Mouse (Mus musculus) MEL (cell line): Measurements from ENCODE around the gene Ptprk. TPM values are rescaled to one million over a fixed set of nuclear protein-coding genes. Genes with fewer than 3 reads are reported as not detected.

Experiments used
- DNase-seq: peaks from one replicate; pipeline ENCODE4 v3.0.0; 2011; ENCODE audit warnings: low read depth, low spot score
- H3K27ac ChIP-seq: 2 replicates; pipeline ENCODE4 v1.5.1; 2012; ENCODE audit warnings: low read depth, mild to moderate bottlenecking, control low read depth, low read length, moderate library complexity; ENCODE audit not compliant: control insufficient read depth
- H3K27me3 ChIP-seq, 2 experiments: fragments of 150-350 bp in 1 of 2; sonication (generic) in 1 of 2; 2 replicates each; pipeline ENCODE4 v1.6.1; 2012; ENCODE audit warnings: low read length in 2 of 2, mild to moderate bottlenecking in 2 of 2, improper control_type of control experiment in 1 of 2, moderate library complexity in 1 of 2; ENCODE audit not compliant: insufficient read depth in 2 of 2, control insufficient read depth in 1 of 2
- H3K36me3 ChIP-seq, 2 experiments: 2 replicates each; pipeline ENCODE4 v1.6.1; 2012 to 2014; ENCODE audit warnings: low read length in 2 of 2, improper control_type of control experiment in 1 of 2, inconsistent platforms in 1 of 2, mild to moderate bottlenecking in 1 of 2; ENCODE audit not compliant: insufficient read depth in 2 of 2, control insufficient read depth in 1 of 2
- H3K4me1 ChIP-seq, 2 experiments: fragments of 150-350 bp in 1 of 2; sonication (generic) in 1 of 2; 2 replicates each; pipeline ENCODE4 v1.6.1; 2012; ENCODE audit warnings: low read length in 2 of 2, improper control_type of control experiment in 1 of 2, mild to moderate bottlenecking in 1 of 2; ENCODE audit not compliant: insufficient read depth in 2 of 2, control insufficient read depth in 1 of 2
- H3K4me3 ChIP-seq, 2 experiments: fragments of 150-350 bp in 1 of 2; sonication (generic) in 1 of 2; 2 replicates each; pipeline ENCODE4 v1.5.1; 2012; ENCODE audit warnings: low read depth in 2 of 2, low read length in 2 of 2, mild to moderate bottlenecking in 2 of 2, moderate library complexity in 2 of 2, control low read depth in 1 of 2, improper control_type of control experiment in 1 of 2; ENCODE audit not compliant: control insufficient read depth in 1 of 2, insufficient read depth in 1 of 2
- H3K79me2 ChIP-seq: 2 replicates; pipeline ENCODE4 v1.6.1; 2012; ENCODE audit warnings: mild to moderate bottlenecking, low read length, moderate library complexity; ENCODE audit not compliant: control insufficient read depth, poor library complexity, insufficient read depth
- H3K9ac ChIP-seq: 2 replicates; pipeline ENCODE4 v1.6.1; 2012; ENCODE audit warnings: low read depth, mild to moderate bottlenecking, control low read depth, low read length, moderate library complexity; ENCODE audit not compliant: control insufficient read depth, poor library complexity, severe bottlenecking
- H3K9me3 ChIP-seq: fragments of 150-350 bp; sonication (generic); replicated peaks from 2 replicates; pipeline ENCODE4 v1.6.1; 2012; ENCODE audit warnings: mild to moderate bottlenecking, low read length, improper control_type of control experiment, moderate library complexity; ENCODE audit not compliant: insufficient read depth
- BHLHE40 ChIP-seq: IDR thresholded peaks from 2 replicates; pipeline ENCODE4 v1.6.1; 2012; ENCODE audit warnings: low read depth, mild to moderate bottlenecking, inconsistent platforms, low read length, improper control_type of control experiment, borderline replicate concordance
- CHD1 ChIP-seq: IDR thresholded peaks from 2 replicates; pipeline ENCODE4 v1.6.1; 2012; ENCODE audit warnings: low read depth, mild to moderate bottlenecking, inconsistent platforms, low read length, improper control_type of control experiment
- EP300 ChIP-seq, 2 experiments: IDR thresholded peaks; 2 replicates each; pipeline ENCODE4 v1.6.1; 2011; ENCODE audit warnings: improper control_type of control experiment in 2 of 2, low read length in 2 of 2, low read depth in 1 of 2, mild to moderate bottlenecking in 1 of 2
- ETS1 ChIP-seq: IDR thresholded peaks from 2 replicates; pipeline ENCODE4 v1.6.1; 2012; ENCODE audit warnings: low read depth, mild to moderate bottlenecking, inconsistent platforms, low read length, improper control_type of control experiment, moderate library complexity
- GABPA ChIP-seq: IDR thresholded peaks from 2 replicates; pipeline ENCODE4 v1.6.1; 2012; ENCODE audit warnings: low read depth, mild to moderate bottlenecking, inconsistent platforms, low read length, improper control_type of control experiment, moderate library complexity
- HCFC1 ChIP-seq: IDR thresholded peaks from 2 replicates; pipeline ENCODE4 v1.6.1; 2012; ENCODE audit warnings: low read depth, mild to moderate bottlenecking, inconsistent platforms, low read length, improper control_type of control experiment, moderate library complexity
- MAFK ChIP-seq: IDR thresholded peaks from 2 replicates; pipeline ENCODE4 v1.6.1; 2011; ENCODE audit warnings: low read depth, mild to moderate bottlenecking, low read length, improper control_type of control experiment, borderline replicate concordance
- MAX ChIP-seq: IDR thresholded peaks from 2 replicates; pipeline ENCODE4 v1.6.1; 2011; ENCODE audit warnings: low read length, improper control_type of control experiment
- MYB ChIP-seq: IDR thresholded peaks from 2 replicates; pipeline ENCODE4 v1.6.1; 2011; ENCODE audit warnings: mild to moderate bottlenecking, low read depth, low read length, improper control_type of control experiment
- MYC ChIP-seq: IDR thresholded peaks from 2 replicates; pipeline ENCODE4 v1.6.1; 2011; ENCODE audit warnings: low read depth, mild to moderate bottlenecking, low read length, improper control_type of control experiment, moderate library complexity
- NELFE ChIP-seq: IDR thresholded peaks from 2 replicates; pipeline ENCODE4 v1.6.1; 2011; ENCODE audit warnings: low read depth, low read length, improper control_type of control experiment
- POLR2AphosphoS2 ChIP-seq: IDR thresholded peaks from 2 replicates; pipeline ENCODE4 v1.6.1; 2011; ENCODE audit warnings: low read length, improper control_type of control experiment
- RAD21 ChIP-seq: IDR thresholded peaks from 2 replicates; pipeline ENCODE4 v1.6.1; 2011; ENCODE audit warnings: mild to moderate bottlenecking, low read depth, low read length, improper control_type of control experiment
- SMC3 ChIP-seq: IDR thresholded peaks from 2 replicates; pipeline ENCODE4 v1.6.1; 2011; ENCODE audit warnings: low read depth, low read length, improper control_type of control experiment
- TAL1 ChIP-seq: IDR thresholded peaks from 2 replicates; pipeline ENCODE4 v1.6.1; 2012; ENCODE audit warnings: mild to moderate bottlenecking, inconsistent platforms, low read length, moderate library complexity, mixed read lengths
- TCF12 ChIP-seq: IDR thresholded peaks from 2 replicates; pipeline ENCODE4 v1.6.1; 2014; ENCODE audit warnings: low read depth, mild to moderate bottlenecking, inconsistent platforms, low read length, improper control_type of control experiment, moderate library complexity
- UBTF ChIP-seq: IDR thresholded peaks from 2 replicates; pipeline ENCODE4 v1.6.1; 2012; ENCODE audit warnings: low read depth, mild to moderate bottlenecking, inconsistent platforms, low read length, improper control_type of control experiment, moderate library complexity, borderline replicate concordance; ENCODE audit not compliant: insufficient read depth
- USF1 ChIP-seq: IDR thresholded peaks from 2 replicates; pipeline ENCODE4 v1.6.1; 2014; ENCODE audit warnings: low read depth, mild to moderate bottlenecking, inconsistent platforms, low read length, improper control_type of control experiment, moderate library complexity
- ZC3H11A ChIP-seq: IDR thresholded peaks from 2 replicates; pipeline ENCODE4 v1.6.1; 2012; ENCODE audit warnings: low read depth, mild to moderate bottlenecking, inconsistent platforms, low read length, improper control_type of control experiment
- ZKSCAN1 ChIP-seq: IDR thresholded peaks from 2 replicates; pipeline ENCODE4 v1.6.1; 2012; ENCODE audit warnings: low read depth, mild to moderate bottlenecking, inconsistent platforms, low read length, improper control_type of control experiment, moderate library complexity
- ZNF384 ChIP-seq: IDR thresholded peaks from 2 replicates; pipeline ENCODE4 v1.6.1; 2012; ENCODE audit warnings: low read depth, mild to moderate bottlenecking, inconsistent platforms, low read length, improper control_type of control experiment
- polyA plus RNA-seq, 2 experiments: library from polyadenylated mRNA; stranded (reverse) in 1 of 2; unstranded in 1 of 2; fragments of >175 nt in 1 of 2; fragments of >200 nt in 1 of 2; gene quantifications; 2 replicates each; pipeline versions ENCODE4 v1.2.1 to v1.2.4; 2012; ENCODE audit warnings: low replicate concordance in 2 of 2, low read depth in 1 of 2; ENCODE audit not compliant: insufficient read length in 2 of 2, insufficient read depth in 1 of 2, missing spikeins in 1 of 2
- total RNA-seq: library from RNA; depleted of rRNA; stranded (reverse); fragments of 300-350 nt; gene quantifications from 2 replicates; pipeline ENCODE4 v1.2.3, GENCODE M21; 2012

The Ptprk gene
- total and polyA plus RNA-seq, 3 experiments: under 0.01 TPM; not detected in 2

- no peak overlapping the region for H3K9ac ChIP-seq
- no peak overlapping the region for H3K4me3 ChIP-seq
- no peak for TF ChIP-seq GABPA
- H3K27me3 ChIP-seq: no peaks in the 10 kb centered on the region
- no peaks in the 10 kb centered on the region for H3K36me3 ChIP-seq
- DNase-seq: no peak
- H3K4me1 ChIP-seq: no peaks in the 10 kb centered on the region
- H3K9me3 ChIP-seq: no peaks in the 10 kb centered on the region
- no peak overlapping the region for H3K27ac ChIP-seq
- H3K79me2 ChIP-seq: no peaks in the 10 kb centered on the region
Measured at GRCm38 (mm10) chr10:28123881-28124280, 49.3 kb downstream of the Ptprk start.

GRCm38 (mm10) chr10:28128011-28128410 lies 53.4 kb downstream of the Ptprk start:
- TF ChIP-seq HCFC1: no peak
- no peak for TF ChIP-seq TCF12
- no peaks in the 10 kb centered on the region for H3K27me3 ChIP-seq
- H3K9me3 ChIP-seq: no peaks in the 10 kb centered on the region
- H3K36me3 ChIP-seq: no peaks in the 10 kb centered on the region
- no peak for DNase-seq
- no peak overlapping the region for H3K27ac ChIP-seq
- H3K9ac ChIP-seq: no peak overlapping the region
- H3K79me2 ChIP-seq: no peaks in the 10 kb centered on the region
- no peaks in the 10 kb centered on the region for H3K4me1 ChIP-seq
- H3K4me3 ChIP-seq: no peak overlapping the region

GRCm38 (mm10) chr10:28128450-28128849 lies 53.8 kb downstream of the Ptprk start:
- Histone ChIP-seq H3K36me3 (no peaks in the 10 kb centered on the region), H3K9ac (no peak overlapping the region), H3K27ac (no peak overlapping the region), H3K4me1 (no peaks in the 10 kb centered on the region), H3K9me3 (no peaks in the 10 kb centered on the region), H3K4me3 (no peak overlapping the region), H3K79me2 (no peaks in the 10 kb centered on the region), H3K27me3 (no peaks in the 10 kb centered on the region)
- DNase-seq: no peak
- TF ChIP-seq NELFE (no peak), POLR2AphosphoS2 (no peak), ZC3H11A (no peak), UBTF (no peak), ZKSCAN1 (no peak), MYC (no peak), ZNF384 (no peak), USF1 (no peak), ETS1 (no peak), CHD1 (no peak), TAL1 (no peak), MAX (no peak), MYB (no peak), SMC3 (no peak), BHLHE40 (no peak), RAD21 (no peak), TCF12 (no peak), GABPA (no peak), EP300 (IDR thresholded peaks at IDR 0.05; ENCODE audit: low read depth in 1 of 2, low read length in 2 of 2) (no peak), MAFK (no peak)
